Mouse (Mus musculus) hindbrain, embryonic 16.5 days (tissue): ENCODE measurements at regions not wholly inside any gene's neighbourhood (a gene's known extent, or its start where the extent isn't known, plus 50 kb on each side); places are given as distances from the start of the nearest gene placed in this dataset.
"Not testable (repeated sequence)": the region's sequence is repeated elsewhere in the genome, so short reads cannot be mapped to it uniquely, and the experiment has no call there.

Experiments used
- ATAC-seq: fragments of 200-750 bp; cut with Nextera tagmentation; 2 replicates; pipeline ENCODE4 v1.8.0; 2017; ENCODE audit warnings: moderate TSS enrichment, moderate library complexity
- H3K27ac ChIP-seq: fragments of 300-500 bp; sonication (generic); 2 replicates; pipeline ENCODE4 v1.5.1; 2014; ENCODE audit warnings: low read depth, mild to moderate bottlenecking, control low read depth, low read length, moderate library complexity
- H3K27me3 ChIP-seq: fragments of 300-500 bp; sonication (generic); replicated peaks from 2 replicates; pipeline ENCODE4 v1.6.1; 2014; ENCODE audit warnings: low read length; ENCODE audit not compliant: control insufficient read depth, insufficient read depth
- H3K36me3 ChIP-seq: fragments of 300-500 bp; sonication (generic); 2 replicates; pipeline ENCODE4 v1.6.1; 2014; ENCODE audit warnings: mild to moderate bottlenecking, low read length, moderate library complexity, mixed read lengths; ENCODE audit not compliant: control insufficient read depth, insufficient read depth
- H3K4me1 ChIP-seq: fragments of 300-500 bp; sonication (generic); 2 replicates; pipeline ENCODE4 v1.6.1; 2014; ENCODE audit warnings: low read depth, low read length; ENCODE audit not compliant: control insufficient read depth, insufficient read depth
- H3K4me2 ChIP-seq: fragments of 300-500 bp; sonication (generic); 2 replicates; pipeline ENCODE4 v1.6.1; 2014; ENCODE audit warnings: mild to moderate bottlenecking, low read length, control low read depth, moderate library complexity
- H3K4me3 ChIP-seq: fragments of 300-500 bp; sonication (generic); 2 replicates; pipeline ENCODE4 v1.5.1; 2014; ENCODE audit warnings: mild to moderate bottlenecking, low read length, control low read depth, moderate library complexity
- H3K9ac ChIP-seq: fragments of 300-500 bp; sonication (generic); 2 replicates; pipeline ENCODE4 v1.6.1; 2014; ENCODE audit warnings: low read depth, mild to moderate bottlenecking, control low read depth, low read length, moderate library complexity
- H3K9me3 ChIP-seq: fragments of 300-500 bp; sonication (generic); 2 replicates; pipeline ENCODE4 v1.6.1; 2014; ENCODE audit warnings: mild to moderate bottlenecking, low read length, moderate library complexity; ENCODE audit not compliant: control insufficient read depth
- WGBS: fragments of 180-500 bp; shearing (Covaris S2); extraction: QIAGEN DNeasy Blood & Tissue Kit; methylation state at CpG from one replicate; pipeline ENCODE4 v1.1.7; 2014; 5-methylcytosine and 5-hydroxymethylcytosine counted together

GRCm38 (mm10) chr8:89962799-89963198, 385.3 kb downstream of the Tox3 start:
- Histone ChIP-seq H3K36me3 (no peaks in the 10 kb centered on the region), H3K27me3 (no peaks in the 10 kb centered on the region), H3K4me2 (no peak overlapping the region), H3K9ac (no peak overlapping the region), H3K27ac (no peak overlapping the region), H3K4me1 (no peaks in the 10 kb centered on the region), H3K4me3 (no peak overlapping the region), H3K9me3 (no peaks in the 10 kb centered on the region)
- ATAC-seq, result no peak
- 96% methylated on average over 1 of the region's 1 CpGs for whole genome bisulfite sequencing

- Histone ChIP-seq H3K27me3 (no peaks in the 10 kb centered on the region), H3K9ac (no peak overlapping the region), H3K4me2 (no peak overlapping the region), H3K9me3 (no peaks in the 10 kb centered on the region), H3K36me3 (no peaks in the 10 kb centered on the region), H3K27ac (no peak overlapping the region), H3K4me3 (no peak overlapping the region), H3K4me1 (no peaks in the 10 kb centered on the region)
- no peak for ATAC-seq
These were observed 390.7 kb downstream of the Tox3 start for GRCm38 (mm10) chr8:89957486-89957885.

DNA sequence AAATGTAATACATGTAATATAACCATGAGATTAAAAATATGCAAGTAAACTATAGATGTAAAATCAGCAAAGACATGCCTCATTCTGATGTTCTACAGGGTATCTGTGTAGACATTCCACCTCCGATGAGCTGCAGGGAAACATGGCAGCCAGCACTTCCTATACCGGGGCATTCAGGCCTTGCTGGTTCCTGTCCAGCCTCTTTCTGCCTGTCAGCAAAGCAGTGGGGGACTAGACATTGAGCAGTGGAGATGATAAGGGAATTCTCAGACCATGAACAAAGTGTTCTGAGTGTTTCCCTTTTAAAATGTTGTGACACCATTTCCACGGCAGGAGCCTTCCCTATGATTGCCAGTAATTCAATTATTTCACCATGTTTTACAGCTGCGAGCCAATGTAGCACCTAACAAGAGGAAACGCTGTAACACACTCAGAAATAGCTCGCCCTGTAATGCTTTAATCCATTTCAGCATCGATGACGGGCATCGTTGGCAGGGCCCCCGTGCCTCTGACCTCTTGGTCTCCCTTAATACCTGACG, 391.6 kb downstream of the Tox3 start:
- Histone ChIP-seq H3K9me3 (no peaks in the 10 kb centered on the region), H3K27me3 (no peaks in the 10 kb centered on the region), H3K4me3 (no peak overlapping the region), H3K36me3 (no peaks in the 10 kb centered on the region), H3K4me2 (no peak overlapping the region), H3K9ac (no peak overlapping the region), H3K4me1 (no peaks in the 10 kb centered on the region), H3K27ac (no peak overlapping the region)
- ATAC-seq, result no peak
- 51% methylated on average over 11 of the region's 11 CpGs for WGBS

- ATAC-seq, result no peak
- Histone ChIP-seq H3K27ac (no peak overlapping the region), H3K4me1 (no peaks in the 10 kb centered on the region), H3K27me3 (no peaks in the 10 kb centered on the region), H3K9me3 (no peaks in the 10 kb centered on the region), H3K36me3 (no peaks in the 10 kb centered on the region), H3K9ac (no peak overlapping the region), H3K4me2 (no peak overlapping the region), H3K4me3 (no peak overlapping the region)
- WGBS, result 54% methylated on average over 1 of the region's 1 CpGs
These were observed 409.3 kb downstream of the Tox3 start for GRCm38 (mm10) chr8:89938836-89939235.

GRCm38 (mm10) chr8:89934521-89934920, 413.6 kb downstream of the Tox3 start:
- H3K27ac ChIP-seq, result no peak overlapping the region
- H3K4me3 ChIP-seq, result no peak overlapping the region
- no peaks in the 10 kb centered on the region for H3K27me3 ChIP-seq
- no peaks in the 10 kb centered on the region for H3K36me3 ChIP-seq
- no peak for ATAC-seq
- no peaks in the 10 kb centered on the region for H3K4me1 ChIP-seq
- no peak overlapping the region for H3K4me2 ChIP-seq
- 84% methylated on average over 2 of the region's 2 CpGs for WGBS
- no peaks in the 10 kb centered on the region for H3K9me3 ChIP-seq
- H3K9ac ChIP-seq, result no peak overlapping the region

- 11% methylated on average over 3 of the region's 3 CpGs for WGBS
- Histone ChIP-seq H3K9ac (no peak overlapping the region), H3K27me3 (no peaks in the 10 kb centered on the region), H3K4me3 (no peak overlapping the region), H3K27ac (0 out of 2 replicates have a peak overlapping the region, but pooled peaks have one; percentile 20), H3K36me3 (no peaks in the 10 kb centered on the region), H3K4me2 (no peak overlapping the region), H3K4me1 (0 out of 2 replicates have a peak, but pooled peaks cover 3% of the 10 kb centered on the region), H3K9me3 (no peaks in the 10 kb centered on the region)
- ATAC-seq, result peak; percentile 64
These were observed 421.4 kb downstream of the Tox3 start for GRCm38 (mm10) chr8:89926666-89927232.

DNA sequence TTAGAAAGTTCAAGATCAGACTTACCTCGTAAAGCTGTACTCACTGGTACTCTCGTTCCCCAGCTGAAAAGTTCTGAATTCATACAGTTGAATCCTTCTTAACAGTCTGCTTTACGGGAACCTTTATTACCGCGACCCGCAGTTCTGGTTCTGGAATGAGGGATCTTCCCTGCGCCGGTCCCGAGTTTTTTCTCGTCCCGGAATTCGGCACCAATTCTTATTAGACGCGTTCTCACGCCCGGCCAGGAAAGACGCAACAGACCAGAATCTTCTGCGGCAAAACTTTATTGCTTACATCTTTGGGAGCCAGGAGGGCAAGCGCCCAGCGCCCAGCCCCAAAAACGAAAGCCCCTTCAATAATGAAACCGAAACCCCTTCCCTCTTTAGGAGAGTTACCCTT, 423.4 kb downstream of the Tox3 start:
- H3K4me1 ChIP-seq, H3K27me3 ChIP-seq, H3K4me2 ChIP-seq, H3K9ac ChIP-seq, H3K9me3 ChIP-seq, H3K4me3 ChIP-seq, H3K27ac ChIP-seq, ATAC-seq, H3K36me3 ChIP-seq: not testable (repeated sequence)
- WGBS, result 96% methylated on average over 8 of the region's 22 CpGs

DNA sequence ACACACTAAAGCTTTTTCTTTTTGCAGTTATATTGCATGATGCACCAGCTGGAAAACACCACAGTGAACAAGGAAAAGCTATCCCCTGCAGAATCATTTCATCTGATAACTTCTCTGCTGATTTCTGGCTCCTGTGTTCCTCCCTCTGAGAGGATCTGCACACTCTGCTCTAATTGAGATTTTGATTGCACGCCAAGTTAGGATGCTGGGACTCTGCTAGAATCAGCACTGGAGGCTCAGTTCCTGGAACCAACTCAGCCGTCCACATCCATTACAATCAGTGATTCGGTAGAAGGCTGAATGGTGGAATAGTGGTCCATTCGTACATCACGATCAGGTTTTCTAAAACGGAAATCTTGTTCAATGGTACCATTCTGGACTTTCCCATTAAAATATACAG, 434.1 kb downstream of the Tox3 start:
- no peak overlapping the region for H3K9ac ChIP-seq
- WGBS, result 82% methylated on average over 6 of the region's 6 CpGs
- ATAC-seq, result no peak
- no peak overlapping the region for H3K4me2 ChIP-seq
- no peaks in the 10 kb centered on the region for H3K4me1 ChIP-seq
- H3K27me3 ChIP-seq, result no peaks in the 10 kb centered on the region
- H3K36me3 ChIP-seq, result no peaks in the 10 kb centered on the region
- H3K27ac ChIP-seq, result no peak overlapping the region
- no peaks in the 10 kb centered on the region for H3K9me3 ChIP-seq
- no peak overlapping the region for H3K4me3 ChIP-seq

GRCm38 (mm10) chr8:89906200-89906599, 441.9 kb downstream of the Tox3 start:
- Histone ChIP-seq H3K27me3 (no peaks in the 10 kb centered on the region), H3K9ac (no peak overlapping the region), H3K4me1 (no peaks in the 10 kb centered on the region), H3K4me3 (no peak overlapping the region), H3K4me2 (no peak overlapping the region), H3K36me3 (no peaks in the 10 kb centered on the region), H3K27ac (no peak overlapping the region), H3K9me3 (no peaks in the 10 kb centered on the region)
- WGBS, result 63% methylated on average over 6 of the region's 6 CpGs
- no peak for ATAC-seq

GRCm38 (mm10) chr8:89905588-89905987, 442.6 kb downstream of the Tox3 start:
- H3K27me3 ChIP-seq, result no peaks in the 10 kb centered on the region
- no peak for ATAC-seq
- no peaks in the 10 kb centered on the region for H3K36me3 ChIP-seq
- H3K27ac ChIP-seq, result no peak overlapping the region
- H3K9me3 ChIP-seq, result no peaks in the 10 kb centered on the region
- no peak overlapping the region for H3K4me2 ChIP-seq
- H3K9ac ChIP-seq, result no peak overlapping the region
- no peaks in the 10 kb centered on the region for H3K4me1 ChIP-seq
- WGBS, result 44% methylated on average over 3 of the region's 3 CpGs
- no peak overlapping the region for H3K4me3 ChIP-seq
